Mouse (Mus musculus): ENCODE measurements around the gene Mipol1. TPM values are rescaled to one million over a fixed set of nuclear protein-coding genes. Genes with fewer than 3 reads are reported as not detected.

Mipol1 gene
- polyA plus RNA-seq, 1 experiment from 2014 or later: 9.4 TPM

DNA sequence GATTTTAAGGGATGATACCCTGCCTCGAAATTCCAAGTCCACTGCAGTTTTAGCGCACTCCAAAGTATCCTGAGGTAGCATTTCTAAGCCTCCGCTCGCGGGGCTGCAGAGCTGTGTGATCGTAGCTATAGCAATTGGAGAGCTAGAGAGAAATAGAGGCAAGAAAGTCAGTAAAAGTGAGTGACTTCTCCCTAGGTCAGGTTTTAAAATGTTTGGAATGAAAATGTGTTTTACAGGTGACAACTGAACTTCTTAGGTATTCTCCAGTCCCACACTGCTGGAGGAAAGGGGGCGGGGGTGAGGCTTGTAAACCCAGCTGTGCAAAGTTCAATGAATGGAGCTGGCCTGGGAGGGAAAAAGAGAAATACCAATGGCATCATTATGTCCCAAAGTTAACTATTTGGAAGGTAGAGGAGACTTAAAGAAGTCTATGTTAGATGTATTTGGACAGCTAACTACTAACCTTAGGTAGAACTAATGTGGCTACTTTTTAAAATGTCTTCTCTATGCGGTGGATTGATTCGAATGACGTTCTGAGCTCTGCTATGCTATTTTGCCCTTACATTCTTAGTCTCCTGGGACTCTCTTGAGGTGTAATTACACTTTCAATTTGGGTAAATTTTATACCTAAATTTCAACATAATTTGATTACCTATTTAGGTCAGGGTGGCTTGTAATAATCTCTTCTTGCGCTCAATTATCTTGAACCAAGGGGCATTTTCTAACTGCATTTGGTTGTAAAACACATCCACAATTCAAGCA lies 306.9 kb downstream of the Mipol1 start:
- Histone ChIP-seq H3K27ac (no peak overlapping the region), H3K4me1 (peaks cover 37% of the 10 kb centered on the region), H3K27me3 (peaks cover 83% of the 10 kb centered on the region), H3K36me3 (replicated peaks) (no peaks in the 10 kb centered on the region), H3K4me2 (no peak overlapping the region), H3K9ac (no peak overlapping the region), H3K9me3 (no peaks in the 10 kb centered on the region), H3K4me3 (replicated peaks) (no peak overlapping the region)
- WGBS: 3% methylated on average over 11 of the region's 11 CpGs
- no peak for ATAC-seq (ENCODE audit: low FRiP score)

DNA sequence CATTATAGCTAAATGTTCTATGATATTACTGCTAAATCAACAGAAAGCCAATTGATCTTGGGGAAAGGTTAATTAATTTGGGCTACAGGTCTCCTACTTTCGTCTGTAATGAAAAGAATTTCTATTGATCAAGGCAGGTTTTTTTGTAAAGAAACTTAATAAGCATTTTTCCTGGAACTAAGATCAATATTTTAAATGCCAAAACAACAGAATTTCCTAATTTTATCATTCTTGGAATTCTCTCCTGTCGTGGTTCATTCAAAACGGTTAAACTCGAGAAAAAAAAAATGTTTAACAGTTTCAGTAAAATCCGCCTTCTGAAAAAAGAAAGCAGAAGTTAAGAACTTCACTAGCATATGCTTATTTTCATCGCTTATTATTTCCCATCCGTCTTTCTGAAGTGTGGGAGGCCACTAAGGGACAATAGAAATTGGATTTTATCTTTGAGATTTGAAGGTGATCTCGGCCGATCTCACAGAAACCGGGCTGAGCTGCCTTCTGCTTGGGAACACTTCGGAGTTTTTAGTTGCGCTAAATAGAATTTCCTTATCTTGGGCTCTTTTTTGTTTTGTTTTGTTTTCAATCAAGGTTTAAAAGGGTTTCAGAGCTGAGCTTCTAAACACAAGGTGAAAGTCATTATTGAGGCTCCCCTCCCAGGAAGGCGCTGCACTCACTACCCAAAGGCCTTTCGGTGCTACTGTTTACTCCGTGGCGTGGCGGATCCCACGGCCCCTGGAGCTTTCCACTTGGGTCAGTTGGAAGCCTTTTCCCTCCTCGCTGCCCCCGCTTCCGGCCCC lies 307.8 kb downstream of the Mipol1 start:
- under 1% methylated on average over 21 of the region's 21 CpGs for WGBS
- H3K36me3 ChIP-seq (replicated peaks): no peaks in the 10 kb centered on the region
- peak overlapping the region; percentile 40; the same call in 1 of the 2 replicates for H3K9ac ChIP-seq
- H3K4me2 ChIP-seq: peak overlapping the region; percentile 55
- H3K4me3 ChIP-seq (replicated peaks): peak overlapping the region; percentile 36
- no peak overlapping the region for H3K27ac ChIP-seq
- H3K4me1 ChIP-seq: peaks cover 46% of the 10 kb centered on the region
- peaks cover 83% of the 10 kb centered on the region for H3K27me3 ChIP-seq
- no peaks in the 10 kb centered on the region for H3K9me3 ChIP-seq
- ATAC-seq (ENCODE audit: low FRiP score): no peak

GRCm38 (mm10) chr12:57538588-57539550 lies 308.6 kb downstream of the Mipol1 start:
- peak; percentile 37 for ATAC-seq (ENCODE audit: low FRiP score)
- peak overlapping the region; percentile 36 for H3K4me3 ChIP-seq (replicated peaks)
- no peaks in the 10 kb centered on the region for H3K9me3 ChIP-seq
- H3K4me1 ChIP-seq: peaks cover 51% of the 10 kb centered on the region
- H3K4me2 ChIP-seq: peak overlapping the region; percentile 55
- peak overlapping the region; percentile 40 for H3K9ac ChIP-seq
- WGBS: under 1% methylated on average over 63 of the region's 63 CpGs
- peak overlapping the region; percentile 46; the same call in 1 of the 2 replicates for H3K27ac ChIP-seq
- no peaks in the 10 kb centered on the region for H3K36me3 ChIP-seq (replicated peaks)
- peaks cover 83% of the 10 kb centered on the region for H3K27me3 ChIP-seq

- Histone ChIP-seq H3K9ac (no peak overlapping the region), H3K4me2 (peak overlapping the region; percentile 55; the same call in 1 of the 2 replicates), H3K27me3 (peaks cover 81% of the 10 kb centered on the region), H3K36me3 (replicated peaks) (no peaks in the 10 kb centered on the region), H3K27ac (no peak overlapping the region), H3K4me1 (peaks cover 48% of the 10 kb centered on the region), H3K9me3 (no peaks in the 10 kb centered on the region), H3K4me3 (replicated peaks) (no peak overlapping the region)
- no peak for ATAC-seq (ENCODE audit: low FRiP score)
- WGBS: under 1% methylated on average over 10 of the region's 10 CpGs
These were observed 309.3 kb downstream of the Mipol1 start for GRCm38 (mm10) chr12:57539551-57539985.

GRCm38 (mm10) chr12:57541118-57541517 lies 310.9 kb downstream of the Mipol1 start:
- Histone ChIP-seq H3K27me3 (peaks cover 80% of the 10 kb centered on the region), H3K4me3 (replicated peaks) (no peak overlapping the region), H3K4me1 (peaks cover 45% of the 10 kb centered on the region), H3K9ac (no peak overlapping the region), H3K27ac (no peak overlapping the region), H3K36me3 (replicated peaks) (no peaks in the 10 kb centered on the region), H3K9me3 (no peaks in the 10 kb centered on the region), H3K4me2 (no peak overlapping the region)
- no peak for ATAC-seq (ENCODE audit: low FRiP score)
- 8% methylated on average over 6 of the region's 6 CpGs for WGBS

DNA sequence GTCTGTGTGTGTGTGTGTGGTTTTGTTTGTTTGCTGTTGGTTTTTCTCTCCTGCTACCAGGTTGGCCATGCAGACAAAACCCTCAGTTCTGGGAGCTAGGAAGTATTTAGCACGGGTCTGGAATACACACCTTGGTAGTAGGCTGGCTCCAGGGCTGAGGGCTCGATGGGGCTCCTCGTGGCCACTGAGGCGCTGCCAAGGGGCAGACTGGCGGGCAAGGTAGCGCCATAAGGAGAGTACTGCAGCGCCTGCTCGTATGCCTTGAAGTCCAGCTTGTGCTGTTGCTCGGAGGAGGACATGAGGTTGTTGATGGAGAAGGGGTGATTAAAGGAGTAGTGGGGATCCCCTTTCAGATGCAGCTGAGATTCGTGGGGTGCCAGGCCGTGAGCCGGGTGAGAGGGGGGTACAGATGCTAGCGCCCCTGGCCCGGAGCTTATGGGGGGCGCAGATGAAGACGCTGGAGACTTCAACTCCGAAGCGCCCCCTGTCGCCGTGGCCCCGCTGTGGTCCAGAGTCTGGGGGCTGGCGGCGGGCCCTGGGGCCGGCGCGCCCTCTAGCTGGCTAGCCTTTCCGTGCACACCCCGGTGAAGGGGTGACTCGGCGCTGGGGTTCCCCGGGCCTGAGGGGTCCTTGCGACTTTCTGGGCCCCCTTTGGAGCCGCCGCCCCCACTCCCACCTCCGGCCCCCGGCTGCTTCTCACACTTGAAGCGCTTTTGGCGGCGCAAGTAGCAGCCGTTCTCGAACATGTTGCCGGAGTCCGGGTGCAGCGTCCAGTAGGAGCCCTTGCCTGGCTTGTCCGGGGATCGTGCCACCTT lies 311.9 kb downstream of the Mipol1 start:
- no peak overlapping the region for H3K27ac ChIP-seq
- WGBS: under 1% methylated on average over 46 of the region's 46 CpGs
- peaks cover 48% of the 10 kb centered on the region for H3K4me1 ChIP-seq
- peak overlapping the region; percentile 35 for H3K4me2 ChIP-seq
- no peaks in the 10 kb centered on the region for H3K9me3 ChIP-seq
- no peak overlapping the region for H3K9ac ChIP-seq
- no peaks in the 10 kb centered on the region for H3K36me3 ChIP-seq (replicated peaks)
- peak overlapping the region; percentile 24 for H3K4me3 ChIP-seq (replicated peaks)
- peaks cover 80% of the 10 kb centered on the region for H3K27me3 ChIP-seq
- ATAC-seq (ENCODE audit: low FRiP score): peak; percentile 36; the same call in 1 of the 2 replicates

- H3K9ac ChIP-seq: no peak overlapping the region
- peaks cover 48% of the 10 kb centered on the region for H3K4me1 ChIP-seq
- peaks cover 86% of the 10 kb centered on the region for H3K27me3 ChIP-seq
- 1% methylated on average over 62 of the region's 63 CpGs for WGBS
- peak overlapping the region; percentile 35 for H3K4me2 ChIP-seq
- H3K36me3 ChIP-seq (replicated peaks): no peaks in the 10 kb centered on the region
- H3K4me3 ChIP-seq (replicated peaks): peak overlapping the region; percentile 24
- no peak for ATAC-seq (ENCODE audit: low FRiP score)
- no peak overlapping the region for H3K27ac ChIP-seq
- no peaks in the 10 kb centered on the region for H3K9me3 ChIP-seq
These were observed 312.8 kb downstream of the Mipol1 start for GRCm38 (mm10) chr12:57542746-57543626.

DNA sequence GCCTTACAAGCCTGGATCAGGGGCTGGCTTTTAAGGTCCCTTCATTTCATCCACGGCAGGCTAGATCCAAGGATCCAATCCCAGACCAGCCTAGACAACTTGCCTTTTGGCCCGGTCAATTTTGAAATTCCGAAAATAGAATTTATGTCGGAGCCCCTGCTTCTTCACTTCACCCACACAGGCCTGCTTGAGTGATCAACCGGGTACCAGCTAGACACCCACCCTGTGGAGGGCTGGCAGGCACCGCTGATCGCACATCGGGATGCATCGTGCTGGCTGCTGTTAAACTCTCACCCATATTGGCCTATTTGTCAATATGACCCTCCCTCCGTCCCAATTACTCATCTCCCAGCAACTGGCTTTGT lies 313.4 kb downstream of the Mipol1 start:
- H3K4me1 ChIP-seq: peaks cover 47% of the 10 kb centered on the region
- no peak overlapping the region for H3K9ac ChIP-seq

DNA sequence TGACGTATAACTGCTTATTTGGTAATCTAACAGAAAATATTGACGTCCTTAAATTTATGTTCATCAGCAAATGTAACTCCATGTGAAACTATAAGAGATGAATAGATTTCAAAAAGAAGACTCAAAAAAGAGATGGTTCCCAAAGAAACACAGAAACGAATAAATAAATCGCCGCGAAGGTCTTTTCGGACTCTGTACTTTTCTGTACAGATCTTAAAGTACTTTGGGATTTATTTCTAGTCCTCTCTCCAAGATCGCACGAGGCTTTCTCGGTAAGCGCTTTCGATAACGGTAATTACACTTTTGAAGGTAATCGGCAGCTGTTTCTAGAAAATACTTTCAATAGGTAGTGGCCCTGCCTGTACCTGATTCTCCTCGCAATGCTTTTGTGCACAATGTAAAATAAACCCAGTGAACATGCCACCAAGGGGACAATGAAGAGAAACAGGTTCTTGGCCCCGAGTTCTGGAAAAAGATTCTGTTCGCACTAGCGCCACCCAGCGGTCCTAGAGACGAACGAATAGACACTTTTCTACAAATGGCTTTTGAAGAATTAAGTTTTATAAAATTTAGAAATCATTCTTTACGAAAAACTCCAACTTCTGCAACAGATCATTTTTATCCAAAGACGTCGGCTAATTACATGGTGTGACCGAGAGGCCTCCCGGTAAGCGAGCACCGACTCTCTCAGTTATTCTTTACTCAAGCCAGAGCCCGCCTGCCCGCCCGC lies 314.6 kb downstream of the Mipol1 start:
- Histone ChIP-seq H3K9ac (peak overlapping the region; percentile 62; the same call in 1 of the 2 replicates), H3K27ac (no peak overlapping the region), H3K4me2 (peak overlapping the region; percentile 86), H3K27me3 (peaks cover 88% of the 10 kb centered on the region), H3K4me3 (replicated peaks) (peak overlapping the region; percentile 47), H3K36me3 (replicated peaks) (no peaks in the 10 kb centered on the region), H3K9me3 (no peaks in the 10 kb centered on the region), H3K4me1 (peaks cover 39% of the 10 kb centered on the region)
- no peak for ATAC-seq (ENCODE audit: low FRiP score)
- WGBS: 1% methylated on average over 31 of the region's 31 CpGs

More for the DNA sequence above, 313.4 kb downstream of the Mipol1 start:
- no peaks in the 10 kb centered on the region for H3K36me3 ChIP-seq (replicated peaks)
- WGBS: 2% methylated on average over 10 of the region's 10 CpGs
- peaks cover 88% of the 10 kb centered on the region for H3K27me3 ChIP-seq
- H3K9me3 ChIP-seq: no peaks in the 10 kb centered on the region
- H3K27ac ChIP-seq: no peak overlapping the region
- peak overlapping the region; percentile 19; the same call in 1 of the 2 replicates for H3K4me2 ChIP-seq
- no peak for ATAC-seq (ENCODE audit: low FRiP score)
- H3K4me3 ChIP-seq (replicated peaks): no peak overlapping the region

Measured in forebrain, embryonic 12.5 days (tissue).